Mouse (Mus musculus) liver, postnatal 0 days (tissue): ENCODE results near the gene Ccna2.

ENCODE experiments used
- CTCF ChIP-seq: sonication (generic); IDR thresholded peaks from 2 replicates; pipeline ENCODE4 v1.5.1; 2016; ENCODE audit warnings: antibody characterized with exemption, low read depth
- EP300 ChIP-seq: IDR thresholded peaks from 2 replicates; pipeline ENCODE4 v1.6.1; 2016; ENCODE audit warnings: antibody characterized with exemption, low read depth, mild to moderate bottlenecking

DNA sequence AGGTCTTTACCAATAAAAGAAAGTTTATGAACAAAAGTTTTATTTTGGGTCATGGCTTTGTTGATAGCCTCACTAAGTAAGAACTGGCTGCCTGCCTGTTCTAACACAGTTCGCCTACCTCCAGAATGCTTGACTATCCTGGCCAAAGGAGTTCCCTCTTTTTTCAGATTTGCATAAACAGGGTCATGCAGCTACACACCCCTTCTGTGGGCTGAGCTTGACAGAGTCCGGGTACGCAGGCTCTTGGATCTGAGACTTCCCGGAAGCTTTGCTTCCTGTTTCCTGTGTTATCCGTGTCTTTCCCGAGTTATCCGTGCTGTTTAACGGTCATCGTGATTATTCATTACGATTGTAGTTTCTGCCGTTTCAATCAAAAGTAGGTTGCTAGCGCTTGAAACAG is 35.9 kb downstream of the Ccna2 start:
- TF ChIP-seq CTCF (no peak), EP300 (no peak)
